Mouse (Mus musculus) hindbrain, embryonic 10.5 days (tissue): Measurements from ENCODE around the gene Ampd2. TPM values are rescaled to one million over a fixed set of nuclear protein-coding genes. Genes with fewer than 3 reads are reported as not detected.

Experiments used
- DNase-seq: peaks from one replicate; pipeline ENCODE4 v3.0.0-alpha.2; 2017; ENCODE audit warnings: low spot score
- H3K27ac ChIP-seq: fragments of 300-500 bp; sonication (generic); 2 replicates; pipeline ENCODE4 v1.5.1; 2016; ENCODE audit warnings: mild to moderate bottlenecking, moderate library complexity
- H3K27me3 ChIP-seq: fragments of 300-500 bp; sonication (generic); 2 replicates; pipeline ENCODE4 v1.6.1; 2016; ENCODE audit warnings: mild to moderate bottlenecking; ENCODE audit not compliant: poor library complexity, insufficient read depth, severe bottlenecking
- H3K36me3 ChIP-seq: fragments of 300-500 bp; sonication (generic); 2 replicates; pipeline ENCODE4 v1.6.1; 2016; ENCODE audit warnings: mild to moderate bottlenecking, moderate library complexity
- H3K4me1 ChIP-seq: fragments of 300-500 bp; sonication (generic); replicated peaks from 2 replicates; pipeline ENCODE4 v1.6.1; 2016; ENCODE audit warnings: mild to moderate bottlenecking
- H3K4me3 ChIP-seq: fragments of 300-500 bp; sonication (generic); 2 replicates; pipeline ENCODE4 v1.5.1; 2016; ENCODE audit warnings: mild to moderate bottlenecking, moderate library complexity
- H3K9me3 ChIP-seq: fragments of 300-500 bp; sonication (generic); 2 replicates; pipeline ENCODE4 v1.6.1; 2016; ENCODE audit warnings: mild to moderate bottlenecking, moderate library complexity
- WGBS: fragments of 180-500 bp; shearing (Covaris S2); methylation state at CpG from one replicate; pipeline ENCODE4 v1.1.7; 2016; 5-methylcytosine and 5-hydroxymethylcytosine counted together
- polyA plus RNA-seq: library from polyadenylated mRNA; unstranded; fragments of >200 nt; fragmentation: Nextera tagmentation; extraction: Ambion mirVana; gene quantifications from 2 replicates; pipeline ENCODE4 v1.2.1, GENCODE M21; 2016

The Ampd2 gene
- polyA plus RNA-seq, 1 experiment from 2014 or later: 53.3 TPM

DNA sequence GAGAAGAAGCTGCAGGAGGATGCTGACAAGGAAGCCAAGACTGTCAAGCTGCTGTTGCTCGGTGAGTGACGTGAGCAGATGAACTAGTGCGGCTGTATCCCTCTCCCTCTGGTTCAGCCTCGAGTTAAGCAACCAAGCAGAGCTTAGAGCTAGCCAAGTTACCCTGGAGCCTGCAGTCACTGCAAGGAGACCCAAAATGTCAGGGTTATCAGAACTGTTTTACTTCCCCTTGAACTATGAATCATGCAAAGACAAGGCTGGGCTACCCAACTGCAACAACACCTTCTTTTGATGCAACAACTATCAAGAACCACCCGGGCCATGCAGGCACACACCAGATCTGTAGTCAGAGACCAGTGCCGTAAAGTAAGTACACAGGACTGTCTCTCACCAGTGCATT is 6.9 kb upstream of the Ampd2 start:
- Histone ChIP-seq H3K4me3 (no peak overlapping the region), H3K27me3 (peaks cover 8% of the 10 kb centered on the region; the same call in 1 of the 2 replicates), H3K4me1 (peaks cover 13% of the 10 kb centered on the region), H3K36me3 (no peaks in the 10 kb centered on the region), H3K27ac (no peak overlapping the region), H3K9me3 (no peaks in the 10 kb centered on the region)
- no peak for DNase-seq
- WGBS: 67% methylated on average over 6 of the region's 6 CpGs

DNA sequence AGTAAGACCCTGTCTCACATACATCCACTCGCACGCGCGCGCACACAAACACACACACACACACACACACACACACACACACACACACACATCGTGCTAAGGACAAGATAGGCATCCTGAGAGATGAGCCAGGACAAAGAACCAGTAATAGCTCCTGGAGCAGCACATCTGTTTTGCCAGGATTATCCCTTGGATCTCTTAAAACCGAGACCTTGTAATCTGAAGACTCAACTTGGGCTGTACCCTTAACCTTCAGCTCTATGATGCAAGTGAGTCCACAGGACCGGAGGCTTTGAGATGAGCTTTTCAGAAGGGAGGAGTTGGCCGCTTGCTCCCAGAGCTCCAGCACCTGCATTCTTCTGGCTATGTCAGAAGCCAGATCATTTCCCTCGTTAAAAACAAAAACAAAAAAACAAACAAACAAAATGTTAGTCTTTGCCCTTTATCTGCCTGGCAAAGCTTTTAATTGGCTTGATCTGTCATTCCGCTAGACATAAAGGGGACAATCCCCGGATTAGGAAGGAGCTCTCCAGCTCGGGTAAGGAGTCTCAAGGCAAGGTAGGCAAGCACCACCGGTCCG is 6.2 kb upstream of the Ampd2 start, which contains the start of gene Gnat2:
Gene Gnat2, plus strand, starts transcription at position 254 of the 580 bp plus-strand sequence.
- H3K4me1 ChIP-seq: peaks cover 13% of the 10 kb centered on the region
- no peak within 1 kb of the TSS for H3K4me3 ChIP-seq
- H3K27ac ChIP-seq: no peak within 1 kb of the TSS
- DNase-seq: no peak
- no peaks in the 10 kb centered on the region for H3K36me3 ChIP-seq
- H3K9me3 ChIP-seq: no peaks in the 10 kb centered on the region
- H3K27me3 ChIP-seq: peaks cover 8% of the 10 kb centered on the region; the same call in 1 of the 2 replicates
- 85% methylated on average over 15 of the region's 15 CpGs for WGBS

DNA sequence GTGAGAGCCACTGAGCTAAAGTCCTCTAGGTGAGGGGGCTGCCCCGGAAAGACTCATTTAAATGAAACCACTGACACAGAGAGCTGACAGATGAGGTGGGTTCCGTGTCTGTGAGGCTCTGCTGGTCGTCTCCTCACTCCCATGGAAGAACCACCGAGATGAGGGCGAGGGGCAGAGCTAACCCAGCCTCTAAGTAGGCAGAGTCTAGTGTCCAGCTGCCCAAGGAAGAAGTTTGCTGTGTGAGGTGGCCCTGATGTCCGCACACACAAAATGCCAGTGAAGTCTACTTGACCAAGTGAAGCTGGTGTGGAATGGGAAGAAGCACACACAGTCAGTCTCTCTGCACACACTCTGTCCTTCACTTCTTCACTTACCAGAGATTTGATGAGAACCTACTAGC is 5.6 kb upstream of the Ampd2 start:
- Histone ChIP-seq H3K4me1 (peaks cover 18% of the 10 kb centered on the region), H3K27ac (no peak overlapping the region), H3K36me3 (no peaks in the 10 kb centered on the region), H3K9me3 (no peaks in the 10 kb centered on the region), H3K27me3 (peaks cover 12% of the 10 kb centered on the region; the same call in 1 of the 2 replicates), H3K4me3 (no peak overlapping the region)
- WGBS: 76% methylated on average over 6 of the region's 6 CpGs
- no peak for DNase-seq

- WGBS: 85% methylated on average over 2 of the region's 2 CpGs
- H3K27ac ChIP-seq: no peak overlapping the region
- no peak for DNase-seq
- H3K9me3 ChIP-seq: no peaks in the 10 kb centered on the region
- H3K4me1 ChIP-seq: peaks cover 33% of the 10 kb centered on the region
- H3K27me3 ChIP-seq: peaks cover 12% of the 10 kb centered on the region; the same call in 1 of the 2 replicates
- H3K4me3 ChIP-seq: no peak overlapping the region
- H3K36me3 ChIP-seq: no peaks in the 10 kb centered on the region
These were observed 4.1 kb upstream of the Ampd2 start for GRCm38 (mm10) chr3:108090561-108090960.

- no peaks in the 10 kb centered on the region for H3K36me3 ChIP-seq
- no peak overlapping the region for H3K4me3 ChIP-seq
- no peak for DNase-seq
- no peak overlapping the region for H3K27ac ChIP-seq
- H3K27me3 ChIP-seq: peaks cover 12% of the 10 kb centered on the region; the same call in 1 of the 2 replicates
- 46% methylated on average over 2 of the region's 2 CpGs for WGBS
- peaks cover 39% of the 10 kb centered on the region for H3K4me1 ChIP-seq
- H3K9me3 ChIP-seq: no peaks in the 10 kb centered on the region
These were observed 3.5 kb upstream of the Ampd2 start for GRCm38 (mm10) chr3:108089916-108090315.

- 50% methylated on average over 5 of the region's 5 CpGs for WGBS
- no peak for DNase-seq
- peaks cover 49% of the 10 kb centered on the region for H3K4me1 ChIP-seq
- no peak overlapping the region for H3K4me3 ChIP-seq
- H3K9me3 ChIP-seq: no peaks in the 10 kb centered on the region
- no peaks in the 10 kb centered on the region for H3K36me3 ChIP-seq
- H3K27me3 ChIP-seq: peaks cover 12% of the 10 kb centered on the region; the same call in 1 of the 2 replicates
- peak overlapping the region; percentile 62; the same call in 1 of the 2 replicates for H3K27ac ChIP-seq
These were observed 2.5 kb upstream of the Ampd2 start for GRCm38 (mm10) chr3:108088842-108089380.

DNA sequence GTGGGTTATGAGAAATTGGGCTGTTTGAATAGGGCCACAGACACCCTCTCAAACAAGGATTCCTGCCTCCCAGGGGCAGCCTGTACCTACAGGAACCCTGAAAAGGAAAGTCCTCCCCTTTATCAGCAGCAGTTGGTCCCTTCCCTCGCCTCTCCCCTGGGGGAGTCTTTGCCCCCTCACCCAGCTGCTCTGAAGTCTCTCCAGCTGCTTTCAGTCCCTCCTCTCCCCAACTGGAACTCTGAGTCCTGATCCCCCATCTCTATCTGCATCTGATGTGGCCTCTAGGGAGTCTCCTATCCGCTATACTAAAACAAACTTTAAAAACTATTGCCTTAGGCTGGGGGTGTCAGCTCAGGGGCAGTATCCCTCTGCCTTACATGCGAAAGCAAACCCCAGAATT is 878 bp upstream of the Ampd2 start:
- peaks cover 12% of the 10 kb centered on the region; the same call in 1 of the 2 replicates for H3K27me3 ChIP-seq
- peak overlapping the region; percentile 91; the same call in 1 of the 2 replicates for H3K4me3 ChIP-seq
- H3K4me1 ChIP-seq: peaks cover 65% of the 10 kb centered on the region
- no peaks in the 10 kb centered on the region; the same call in 1 of the 2 replicates for H3K36me3 ChIP-seq
- WGBS: 75% methylated on average over 3 of the region's 3 CpGs
- DNase-seq: no peak
- no peaks in the 10 kb centered on the region for H3K9me3 ChIP-seq
- H3K27ac ChIP-seq: peak overlapping the region; percentile 95; the same call in 1 of the 2 replicates

- peak; percentile 76 for DNase-seq
- peaks cover 12% of the 10 kb centered on the region; the same call in 1 of the 2 replicates for H3K27me3 ChIP-seq
- peak overlapping the region; percentile 91 for H3K4me3 ChIP-seq
- H3K9me3 ChIP-seq: no peaks in the 10 kb centered on the region
- H3K27ac ChIP-seq: peak overlapping the region; percentile 95
- WGBS: under 1% methylated on average over 31 of the region's 31 CpGs
- peaks cover 1% of the 10 kb centered on the region for H3K36me3 ChIP-seq
- H3K4me1 ChIP-seq: peaks cover 78% of the 10 kb centered on the region
These were observed 556 bp downstream of the Ampd2 start for GRCm38 (mm10) chr3:108085721-108086469.

- H3K27me3 ChIP-seq: peaks cover 12% of the 10 kb centered on the region; the same call in 1 of the 2 replicates
- H3K4me3 ChIP-seq: peak overlapping the region; percentile 91
- WGBS: under 1% methylated on average over 14 of the region's 14 CpGs
- H3K36me3 ChIP-seq: peaks cover 7% of the 10 kb centered on the region
- H3K4me1 ChIP-seq: peaks cover 83% of the 10 kb centered on the region
- H3K9me3 ChIP-seq: no peaks in the 10 kb centered on the region
- peak overlapping the region; percentile 95 for H3K27ac ChIP-seq
- DNase-seq: peak; percentile 90
These were observed 1.1 kb downstream of the Ampd2 start for GRCm38 (mm10) chr3:108085281-108085720.

DNA sequence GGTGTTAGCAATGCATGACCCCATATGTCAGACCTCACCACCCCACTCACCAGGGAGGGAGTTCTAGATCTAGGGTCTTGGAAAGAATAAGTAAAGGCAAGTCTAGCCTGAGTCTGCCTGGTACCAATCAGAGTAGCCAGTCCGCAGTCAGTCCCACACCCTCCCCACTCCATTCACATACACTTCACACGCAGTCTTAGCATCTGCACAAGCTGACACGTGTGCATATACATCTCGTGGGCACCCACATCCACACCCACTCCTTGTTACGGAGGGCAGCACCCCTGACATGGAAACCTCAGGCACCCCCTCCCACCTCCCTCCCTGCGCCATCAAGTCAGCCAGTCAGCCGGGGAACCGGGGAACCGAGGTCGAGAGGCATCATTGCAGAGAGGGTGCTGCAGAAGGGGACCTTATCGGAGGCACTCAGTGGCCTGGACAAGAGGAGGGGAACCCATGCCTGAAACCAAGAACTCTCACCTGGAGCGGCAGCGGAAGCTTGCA is 1.6 kb downstream of the Ampd2 start:
- no peaks in the 10 kb centered on the region for H3K9me3 ChIP-seq
- no peak for DNase-seq
- WGBS: 18% methylated on average over 13 of the region's 13 CpGs
- peaks cover 12% of the 10 kb centered on the region for H3K36me3 ChIP-seq
- H3K4me1 ChIP-seq: peaks cover 82% of the 10 kb centered on the region
- peak overlapping the region; percentile 91 for H3K4me3 ChIP-seq
- peak overlapping the region; percentile 95 for H3K27ac ChIP-seq
- H3K27me3 ChIP-seq: peaks cover 12% of the 10 kb centered on the region; the same call in 1 of the 2 replicates

- no peak overlapping the region for H3K27ac ChIP-seq
- peak overlapping the region; percentile 91 for H3K4me3 ChIP-seq
- H3K27me3 ChIP-seq: peaks cover 8% of the 10 kb centered on the region; the same call in 1 of the 2 replicates
- WGBS: 86% methylated on average over 4 of the region's 4 CpGs
- H3K36me3 ChIP-seq: peaks cover 20% of the 10 kb centered on the region
- no peaks in the 10 kb centered on the region for H3K9me3 ChIP-seq
- H3K4me1 ChIP-seq: peaks cover 73% of the 10 kb centered on the region
- DNase-seq: no peak
These were observed 2.5 kb downstream of the Ampd2 start for GRCm38 (mm10) chr3:108083904-108084407.

DNA sequence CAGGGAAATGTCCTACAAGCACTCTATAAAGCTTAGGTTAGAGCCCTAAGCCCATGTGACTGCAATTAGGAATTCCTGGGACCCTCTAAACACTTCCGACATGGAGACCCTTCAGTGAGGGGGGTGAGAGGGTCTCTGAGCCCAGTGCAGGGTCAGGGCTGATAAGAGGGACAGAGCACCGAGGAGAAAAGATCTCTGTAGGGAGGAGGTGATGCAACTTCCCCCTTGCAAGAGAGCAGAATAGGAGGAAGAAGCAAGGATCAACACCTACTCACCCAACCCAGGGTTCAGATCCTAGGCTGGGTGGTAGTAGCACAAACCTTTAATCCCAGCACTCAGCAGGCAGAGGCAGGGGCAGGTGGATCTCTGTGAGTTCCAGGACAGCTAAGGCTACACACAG is 3.3 kb downstream of the Ampd2 start:
- H3K27ac ChIP-seq: no peak overlapping the region
- peaks cover 69% of the 10 kb centered on the region for H3K4me1 ChIP-seq

More for the DNA sequence above, 3.3 kb downstream of the Ampd2 start:
- peaks cover 27% of the 10 kb centered on the region for H3K36me3 ChIP-seq
- H3K4me3 ChIP-seq: no peak overlapping the region
- peaks cover 5% of the 10 kb centered on the region; the same call in 1 of the 2 replicates for H3K27me3 ChIP-seq
- H3K9me3 ChIP-seq: no peaks in the 10 kb centered on the region
- WGBS: 58% methylated on average over 2 of the region's 2 CpGs
- DNase-seq: no peak
